Mouse (Mus musculus) kidney, adult 2 months (tissue): Measurements from ENCODE around the gene Prkch.

Source experiments
- CTCF ChIP-seq: fragments of 200-500 bp; conservative IDR thresholded peaks from 2 replicates; pipeline ENCODE4 v1.5.1; 2011; ENCODE audit warnings: low read depth, mild to moderate bottlenecking, control low read depth, low read length, moderate library complexity, mixed read lengths; ENCODE audit not compliant: insufficient read depth, insufficient read length
- POLR2A ChIP-seq: fragments of 200-500 bp; IDR thresholded peaks from one replicate; pipeline ENCODE4 v1.6.1; 2011; ENCODE audit warnings: low read depth, low read length, control low read depth

DNA sequence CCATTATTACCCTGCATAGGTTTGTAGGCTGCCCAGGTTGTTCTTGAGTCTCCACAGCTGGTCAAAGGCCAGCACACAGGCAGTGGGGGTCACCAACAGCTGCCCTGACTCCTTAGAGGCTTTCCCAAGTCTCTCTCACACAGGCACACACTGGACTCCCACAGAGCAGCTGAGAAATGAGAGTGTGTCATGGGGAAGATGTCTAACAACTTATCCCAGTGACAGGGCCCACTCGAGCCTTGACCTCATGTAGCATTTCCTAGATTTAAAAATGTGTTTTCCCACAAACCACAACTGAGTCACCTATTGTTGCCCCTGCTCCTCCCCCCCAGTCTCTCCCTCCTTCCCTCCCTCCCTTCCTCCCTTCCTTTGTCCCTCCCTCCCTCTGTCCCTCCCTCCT is 234.2 kb downstream of the Prkch start:
- no peak for TF ChIP-seq CTCF
- TF ChIP-seq POLR2A = no peak
